Mouse (Mus musculus) bone marrow, adult 2 months (tissue): ENCODE data around the gene Slco4c1.

Experiments used
- CTCF ChIP-seq: fragments of 200-500 bp; IDR thresholded peaks from 2 replicates; pipeline ENCODE4 v1.5.1; 2011; ENCODE audit warnings: low read length, control low read depth; ENCODE audit not compliant: control insufficient read depth, insufficient read depth
- POLR2A ChIP-seq: fragments of 200-500 bp; IDR thresholded peaks from 2 replicates; pipeline ENCODE4 v1.6.1; 2011; ENCODE audit warnings: low read depth, mild to moderate bottlenecking, control low read depth, low read length, borderline replicate concordance; ENCODE audit not compliant: control insufficient read depth

GRCm38 (mm10) chr1:96773712-96774111 lies 98.3 kb downstream of the Slco4c1 start:
- no peak for TF ChIP-seq POLR2A
- TF ChIP-seq CTCF, result no peak
